Mouse (Mus musculus) embryo, embryonic 10.5 days (tissue): Measurements from ENCODE around the gene Rarg.
A peak's percentile ranks its signal among the peaks of the same experiment; 100 is the strongest.

Source experiments
- DNase-seq: peaks from one replicate; pipeline ENCODE4 v3.0.0-alpha.2; 2015; ENCODE audit warnings: low spot score

Rarg gene

GRCm38 (mm10) chr15:102257202-102258075 lies at the start of gene Rarg:
Gene Rarg (minus strand): TSS chr15:102257517.
- peak; percentile 56 for DNase-seq

GRCm38 (mm10) chr15:102302542-102302941 lies 45.2 kb upstream of the Rarg start:
- no peak for DNase-seq

GRCm38 (mm10) chr15:102296368-102297006 lies 39.2 kb upstream of the Rarg start:
- DNase-seq = no peak

DNA sequence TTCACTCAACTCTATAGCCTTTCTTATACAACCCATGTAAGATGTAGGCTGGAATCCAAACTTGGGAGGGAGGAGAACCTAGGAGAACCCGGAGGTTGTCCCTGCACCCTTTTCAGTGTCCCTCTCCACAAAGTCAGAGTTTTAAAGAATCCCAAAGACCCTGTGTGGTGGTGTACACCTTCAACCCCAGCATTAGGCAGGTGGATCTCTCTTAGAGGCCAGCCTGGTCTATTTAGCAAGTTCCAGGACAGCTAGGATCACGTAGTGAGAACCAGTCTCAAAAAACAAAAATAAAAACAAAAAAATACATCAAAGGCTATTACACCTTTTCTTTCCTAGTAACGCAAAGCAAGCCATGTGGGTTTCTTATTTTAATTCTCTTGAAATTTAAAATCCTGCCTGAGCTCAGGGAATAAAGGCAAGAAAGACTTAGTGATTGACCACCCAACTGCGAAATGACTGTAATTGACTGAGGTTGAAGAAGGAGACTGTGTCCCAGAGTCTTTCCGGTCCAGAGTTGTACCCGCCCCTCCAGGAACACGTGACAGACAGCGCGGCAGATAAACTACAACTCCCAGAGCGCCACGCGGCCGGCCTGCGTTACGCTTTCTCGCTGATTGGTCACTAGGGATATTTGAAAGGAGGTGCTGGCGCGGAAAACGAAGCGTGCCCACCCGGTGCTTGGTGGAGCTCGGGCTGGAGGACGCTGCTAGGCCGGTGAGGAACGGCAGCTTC lies 38.5 kb upstream of the Rarg start, which contains the start of gene Espl1:
Gene Espl1, plus strand, starts transcription at position 634 of the 735 bp plus-strand sequence.
- peak; percentile 99 for DNase-seq

DNA sequence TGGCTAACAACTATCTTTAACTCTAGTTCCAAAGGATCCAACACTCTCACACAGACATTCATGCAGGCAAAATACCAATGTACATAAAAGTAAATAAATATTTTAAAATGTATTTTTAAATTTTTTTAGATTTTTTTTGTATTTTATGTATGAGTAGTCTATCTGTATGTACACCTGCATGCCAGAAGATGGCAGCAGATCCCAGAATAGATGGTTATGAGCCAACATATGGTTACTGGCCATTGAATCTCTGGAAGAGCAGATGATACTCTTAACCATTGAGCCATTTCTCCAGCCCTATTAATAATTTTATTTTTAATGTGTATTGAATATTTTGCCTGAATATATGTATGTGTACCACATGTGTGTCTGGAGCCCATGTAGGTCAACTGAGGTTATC lies 30.1 kb upstream of the Rarg start:
- DNase-seq = peak; percentile 70

GRCm38 (mm10) chr15:102283648-102284047 lies 26.3 kb upstream of the Rarg start:
- DNase-seq = no peak

DNA sequence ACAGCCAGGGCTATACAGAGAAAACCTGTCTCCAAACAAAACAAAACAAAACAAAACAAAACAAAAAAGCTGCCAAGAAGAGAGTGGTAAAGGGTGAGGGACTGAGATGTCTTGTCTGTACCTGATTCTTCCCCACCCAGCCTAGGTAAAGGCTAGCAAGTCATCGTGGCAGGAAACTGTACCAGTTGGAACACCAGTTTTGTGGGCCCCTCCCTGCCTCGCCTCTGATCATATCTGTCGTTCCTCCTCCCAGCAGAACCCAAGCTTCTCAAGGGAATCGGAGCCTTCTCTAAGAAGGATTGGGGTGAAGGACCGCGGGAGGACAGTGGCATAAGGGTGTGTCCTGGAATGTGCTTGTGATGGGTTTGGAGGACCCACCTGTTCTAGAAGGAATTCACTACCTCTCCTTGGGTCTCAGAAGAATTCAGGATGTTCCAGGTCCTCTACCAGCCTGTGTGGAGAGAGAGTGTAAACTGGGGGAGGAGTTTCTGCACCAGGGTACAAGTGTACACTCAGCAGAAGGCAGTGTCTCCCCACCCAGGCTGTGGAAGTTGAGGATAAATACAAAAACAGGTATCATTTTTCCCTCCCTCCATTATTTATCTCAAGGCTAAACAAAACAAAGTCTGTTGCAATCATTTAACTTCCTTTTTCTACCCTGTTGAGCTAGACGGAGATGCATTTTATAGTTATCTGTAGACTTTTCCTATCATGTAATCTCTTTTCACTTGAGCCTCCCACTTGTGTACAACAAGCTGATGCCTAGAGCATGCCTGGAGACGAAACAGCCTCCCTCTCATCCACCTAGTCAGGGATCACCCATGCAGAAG lies 25.4 kb upstream of the Rarg start:
- DNase-seq = no peak

GRCm38 (mm10) chr15:102280623-102281022 lies 23.3 kb upstream of the Rarg start:
- no peak for DNase-seq

- no peak for DNase-seq
Observed at GRCm38 (mm10) chr15:102279783-102280520, 22.6 kb upstream of the Rarg start.

GRCm38 (mm10) chr15:102279092-102279782 lies 21.9 kb upstream of the Rarg start, which contains the start of gene Mfsd5:
Gene Mfsd5 (plus strand): TSS chr15:102279454.
- DNase-seq = peak; percentile 94

DNA sequence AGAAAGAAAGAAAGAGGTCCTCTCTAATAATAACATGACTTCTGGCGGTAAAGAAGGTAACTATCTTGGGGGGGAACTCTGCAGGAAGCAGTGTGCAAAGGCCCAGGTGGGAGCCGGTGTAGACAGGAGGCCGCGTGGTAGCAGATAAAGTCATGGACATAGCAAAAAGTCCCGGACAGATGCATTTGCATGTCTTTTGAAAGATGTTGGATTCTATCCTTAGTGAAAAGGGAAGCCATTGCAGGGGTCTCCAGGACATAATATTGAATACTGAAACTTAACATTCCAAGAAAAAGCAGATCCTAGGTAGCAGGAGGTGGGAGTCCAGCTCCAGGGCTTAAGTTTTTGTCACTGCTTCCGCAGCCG lies 21.4 kb upstream of the Rarg start:
- DNase-seq = no peak

- no peak for DNase-seq
Observed at GRCm38 (mm10) chr15:102273982-102274716, 16.8 kb upstream of the Rarg start.

GRCm38 (mm10) chr15:102271441-102271840 lies 14.1 kb upstream of the Rarg start:
- no peak for DNase-seq

GRCm38 (mm10) chr15:102270274-102270960 lies 13.1 kb upstream of the Rarg start, which contains the start of gene Gm9918:
Gene Gm9918 (plus strand): TSS chr15:102270563.
- DNase-seq = no peak

DNA sequence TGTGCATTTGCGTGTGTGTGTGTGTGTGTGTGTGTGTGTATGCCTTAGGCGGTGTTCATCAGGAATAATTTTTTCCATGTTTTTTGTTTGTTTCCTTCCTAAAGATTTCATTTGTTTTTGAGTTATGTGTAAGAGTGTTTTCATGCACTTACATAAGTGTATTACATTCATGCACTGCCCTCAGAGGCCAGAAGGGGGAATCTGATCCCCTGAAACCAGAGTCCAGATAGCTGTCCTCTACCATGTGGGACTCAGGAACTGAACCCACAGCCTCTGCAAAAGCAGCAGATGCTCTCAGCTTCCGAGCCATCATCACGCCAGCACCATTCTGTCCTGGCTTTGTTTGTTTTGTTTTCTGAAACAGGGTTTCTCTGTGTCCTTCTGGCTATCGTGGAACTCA lies 8.2 kb upstream of the Rarg start:
- no peak for DNase-seq

DNA sequence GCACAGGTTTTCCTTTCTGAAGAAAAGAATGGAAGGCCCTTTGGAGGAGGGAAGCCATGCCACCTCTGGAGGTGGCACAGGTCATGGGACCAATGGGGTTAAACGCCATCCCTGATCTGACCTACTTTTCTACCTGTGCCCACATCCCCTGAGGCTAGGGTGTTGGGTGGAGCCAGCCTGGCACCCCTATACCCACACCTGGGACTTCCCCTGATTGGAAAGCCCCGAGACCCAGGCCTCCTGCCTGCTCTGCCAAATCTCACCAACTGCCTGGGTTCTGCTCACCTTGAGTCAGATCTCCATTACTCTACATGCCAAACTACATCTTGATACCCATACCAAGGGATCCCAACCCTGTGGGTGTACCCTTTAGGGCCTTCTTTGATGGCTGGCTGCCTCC lies 5.7 kb upstream of the Rarg start:
- DNase-seq = no peak

DNA sequence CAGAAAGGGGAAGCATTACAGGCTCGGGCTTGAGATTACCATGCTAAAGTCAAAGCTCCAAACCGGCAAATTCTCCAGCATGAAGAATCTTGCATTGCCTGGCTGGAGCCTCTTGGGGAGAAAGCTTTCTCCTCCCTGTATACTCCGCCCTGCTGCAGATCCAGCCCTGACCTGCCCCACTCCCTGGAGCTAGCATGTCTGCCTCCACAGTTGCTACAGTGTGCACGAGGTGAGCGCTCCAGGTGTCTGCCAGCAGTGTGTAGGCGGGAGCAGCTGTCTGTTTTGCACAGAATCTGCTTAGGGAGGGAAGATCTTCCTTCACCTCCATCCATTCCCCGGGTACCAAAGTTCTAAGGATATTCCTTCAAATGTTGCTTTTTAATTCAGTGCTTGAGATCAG lies 5.3 kb upstream of the Rarg start:
- no peak for DNase-seq

DNA sequence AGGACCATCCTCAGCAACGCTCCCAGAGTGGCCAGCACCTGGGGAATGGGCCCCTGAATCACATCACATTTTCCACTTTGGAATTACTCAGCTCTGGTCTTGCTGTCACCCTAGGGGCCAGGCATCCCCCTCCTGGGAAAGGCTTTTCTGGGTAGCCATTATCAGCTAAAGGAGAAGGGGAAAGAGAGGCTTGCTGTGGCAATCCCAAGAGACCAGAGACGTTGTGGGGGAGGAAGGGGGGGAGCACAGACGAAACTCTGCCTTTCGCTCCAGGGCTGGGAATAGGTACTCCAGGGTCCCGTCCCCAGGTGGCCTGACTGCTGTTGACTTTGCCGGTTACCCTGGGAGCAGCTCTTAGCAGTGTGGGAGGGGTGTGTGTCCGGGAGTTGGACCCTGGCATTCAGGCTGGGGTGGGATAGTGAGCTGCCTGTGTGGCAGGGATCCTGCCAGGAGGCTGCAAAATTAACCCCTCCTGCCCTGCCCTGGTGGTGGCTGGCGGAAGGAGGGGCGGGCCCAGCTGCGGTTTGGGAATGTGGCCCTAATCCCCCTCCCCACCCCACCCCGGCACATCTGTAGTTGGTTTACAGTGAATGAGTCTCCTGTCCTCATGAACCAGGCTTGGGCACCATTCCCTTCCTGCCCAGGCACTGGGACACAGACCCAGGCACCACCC lies 1.4 kb upstream of the Rarg start:
- peak; percentile 40 for DNase-seq
